Mouse (Mus musculus) intestine, embryonic 16.5 days (tissue): ENCODE results near the gene Pcdh9. TPM values are rescaled to one million over a fixed set of nuclear protein-coding genes. Genes with fewer than 3 reads are reported as not detected.

Experiments
- ATAC-seq: fragments of 200-750 bp; cut with Nextera tagmentation; 2 replicates; pipeline ENCODE4 v1.8.0; 2017; ENCODE audit warnings: moderate TSS enrichment, moderate library complexity
- H3K27ac ChIP-seq: fragments of 300-500 bp; sonication (generic); 2 replicates; pipeline ENCODE4 v1.5.1; 2014; ENCODE audit warnings: mild to moderate bottlenecking, low read length
- H3K27me3 ChIP-seq: fragments of 300-500 bp; sonication (generic); replicated peaks from 2 replicates; pipeline ENCODE4 v1.6.1; 2014; ENCODE audit warnings: low read length, control low read depth, mixed read lengths; ENCODE audit not compliant: control insufficient read depth, insufficient read depth
- H3K36me3 ChIP-seq: fragments of 300-500 bp; sonication (generic); 2 replicates; pipeline ENCODE4 v1.6.1; 2014; ENCODE audit warnings: low read length, control low read depth; ENCODE audit not compliant: control insufficient read depth, insufficient read depth
- H3K4me1 ChIP-seq: fragments of 300-500 bp; sonication (generic); 2 replicates; pipeline ENCODE4 v1.6.1; 2014; ENCODE audit warnings: low read length, control low read depth, mixed read lengths; ENCODE audit not compliant: control insufficient read depth, insufficient read depth
- H3K4me2 ChIP-seq: fragments of 300-500 bp; sonication (generic); 2 replicates; pipeline ENCODE4 v1.6.1; 2014; ENCODE audit warnings: low read depth, low read length, control low read depth
- H3K4me3 ChIP-seq: fragments of 300-500 bp; sonication (generic); 2 replicates; pipeline ENCODE4 v1.5.1; 2014; ENCODE audit warnings: mild to moderate bottlenecking, low read length
- H3K9ac ChIP-seq: fragments of 300-500 bp; sonication (generic); 2 replicates; pipeline ENCODE4 v1.6.1; 2014; ENCODE audit warnings: low read depth, low read length
- H3K9me3 ChIP-seq: fragments of 300-500 bp; sonication (generic); 2 replicates; pipeline ENCODE4 v1.6.1; 2016; ENCODE audit warnings: low read length, control low read depth; ENCODE audit not compliant: control insufficient read depth
- WGBS: fragments of 180-500 bp; shearing (Covaris S2); extraction: QIAGEN DNeasy Blood & Tissue Kit; methylation state at CpG from one replicate; pipeline ENCODE4 v1.1.7; 2014; 5-methylcytosine and 5-hydroxymethylcytosine counted together
- polyA plus RNA-seq: library from polyadenylated mRNA; unstranded; fragments of >200 nt; fragmentation: Nextera tagmentation; extraction: Ambion mirVana; gene quantifications from 2 replicates; pipeline ENCODE4 v1.2.1, GENCODE M21; 2015

The Pcdh9 gene
- polyA plus RNA-seq, 1 experiment from 2014 or later, result 14.6 TPM

GRCm38 (mm10) chr14:93463360-93463892 lies 427.1 kb downstream of the Pcdh9 start:
- no peak overlapping the region for H3K27ac ChIP-seq
- no peak overlapping the region for H3K9ac ChIP-seq
- no peaks in the 10 kb centered on the region for H3K36me3 ChIP-seq
- no peaks in the 10 kb centered on the region for H3K9me3 ChIP-seq
- no peak overlapping the region for H3K4me3 ChIP-seq
- no peak overlapping the region for H3K4me2 ChIP-seq
- ATAC-seq, result no peak
- H3K27me3 ChIP-seq, result no peaks in the 10 kb centered on the region
- H3K4me1 ChIP-seq, result no peaks in the 10 kb centered on the region
- 83% methylated on average over 4 of the region's 4 CpGs for WGBS

DNA sequence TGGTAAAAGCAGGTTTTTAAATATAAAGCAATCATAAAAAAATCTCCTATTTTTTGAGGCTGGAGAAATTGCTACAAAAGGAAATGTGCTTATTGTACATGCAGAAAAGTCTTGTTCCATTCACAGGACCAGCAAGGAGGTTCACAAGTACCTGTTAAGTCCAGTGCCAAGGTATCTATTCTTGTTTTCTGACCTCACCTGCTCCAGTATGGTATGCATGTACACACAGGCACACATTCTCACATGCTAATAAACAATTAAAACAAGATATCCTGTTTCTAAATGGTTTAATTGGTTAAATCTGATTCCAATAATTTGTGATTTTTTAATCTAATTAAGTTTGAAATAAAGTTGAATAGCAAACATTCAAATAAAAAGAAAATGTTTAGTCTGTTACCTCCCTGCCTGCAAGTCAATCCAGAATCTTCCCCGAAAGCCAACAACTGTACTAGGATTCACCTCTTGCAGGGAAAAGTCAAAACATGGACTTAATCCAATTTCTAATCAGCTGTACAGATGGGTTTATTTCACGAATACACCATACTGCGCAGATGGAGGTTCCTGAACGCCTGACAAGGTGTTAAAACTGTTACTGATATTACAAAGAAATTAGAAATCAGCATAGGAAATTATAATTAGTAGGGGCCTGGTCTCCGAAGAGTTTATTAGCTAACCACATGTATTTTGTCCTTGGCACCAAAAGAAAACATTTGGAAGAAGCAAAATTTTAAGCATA lies 439.4 kb downstream of the Pcdh9 start:
- H3K27ac ChIP-seq, result no peak overlapping the region
- no peaks in the 10 kb centered on the region for H3K9me3 ChIP-seq
- no peak for ATAC-seq
- H3K36me3 ChIP-seq, result no peaks in the 10 kb centered on the region
- no peaks in the 10 kb centered on the region for H3K4me1 ChIP-seq
- H3K27me3 ChIP-seq, result no peaks in the 10 kb centered on the region
- no peak overlapping the region for H3K4me3 ChIP-seq
- 83% methylated on average over 5 of the region's 5 CpGs for WGBS
- no peak overlapping the region for H3K4me2 ChIP-seq
- H3K9ac ChIP-seq, result no peak overlapping the region

DNA sequence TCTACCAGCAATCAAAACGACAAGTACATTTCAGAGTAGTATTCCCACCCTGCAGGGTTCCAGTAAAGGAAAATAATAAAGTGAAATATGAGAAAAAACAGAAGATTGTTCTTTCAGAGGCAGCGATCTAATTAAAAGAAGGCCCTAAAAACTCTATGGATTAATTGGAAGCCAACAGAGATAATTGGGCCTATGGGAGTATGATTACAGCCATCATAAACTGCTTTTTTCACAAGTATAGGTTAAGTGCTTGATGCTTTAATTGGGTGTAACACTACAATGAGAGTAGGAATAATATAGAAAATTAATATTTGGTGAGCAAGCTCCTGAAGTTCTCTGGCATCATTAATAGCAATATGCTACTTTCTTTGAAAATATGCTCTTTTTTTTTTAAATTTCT lies 448.6 kb downstream of the Pcdh9 start:
- H3K9ac ChIP-seq, result no peak overlapping the region
- 82% methylated on average over 2 of the region's 2 CpGs for WGBS
- ATAC-seq, result no peak
- H3K9me3 ChIP-seq, result no peaks in the 10 kb centered on the region
- no peak overlapping the region for H3K4me3 ChIP-seq
- H3K4me1 ChIP-seq, result no peaks in the 10 kb centered on the region
- H3K27ac ChIP-seq, result no peak overlapping the region
- H3K36me3 ChIP-seq, result no peaks in the 10 kb centered on the region
- no peaks in the 10 kb centered on the region for H3K27me3 ChIP-seq
- H3K4me2 ChIP-seq, result no peak overlapping the region

DNA sequence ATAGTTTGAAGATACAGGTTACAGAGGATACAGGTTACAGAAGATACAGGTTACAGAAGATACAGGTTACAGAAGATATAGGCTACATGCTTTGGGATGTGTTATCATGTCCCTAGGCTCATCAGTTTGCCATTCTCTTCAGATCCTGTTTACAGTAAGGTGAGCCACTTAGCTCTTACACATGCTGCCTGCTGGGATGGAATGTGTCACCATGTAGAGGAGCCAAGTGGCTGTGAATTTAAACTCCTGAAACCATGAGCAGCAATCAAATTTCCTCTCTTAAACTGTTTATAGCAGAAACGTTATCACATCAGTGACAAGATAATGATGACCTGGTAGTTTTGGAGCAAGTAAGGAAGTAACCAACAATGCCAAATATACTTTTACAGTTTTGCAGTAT lies 453.3 kb downstream of the Pcdh9 start:
- Histone ChIP-seq H3K27me3 (no peaks in the 10 kb centered on the region), H3K4me2 (no peak overlapping the region), H3K27ac (no peak overlapping the region), H3K4me1 (no peaks in the 10 kb centered on the region), H3K36me3 (no peaks in the 10 kb centered on the region), H3K4me3 (no peak overlapping the region), H3K9me3 (no peaks in the 10 kb centered on the region), H3K9ac (no peak overlapping the region)
- no peak for ATAC-seq
- WGBS, result 44% methylated on average over 1 of the region's 1 CpGs

- Histone ChIP-seq H3K27ac (no peak overlapping the region), H3K27me3 (no peaks in the 10 kb centered on the region), H3K4me2 (no peak overlapping the region), H3K9me3 (no peaks in the 10 kb centered on the region), H3K4me3 (no peak overlapping the region), H3K4me1 (no peaks in the 10 kb centered on the region), H3K9ac (no peak overlapping the region), H3K36me3 (no peaks in the 10 kb centered on the region)
- ATAC-seq, result no peak
- 51% methylated on average over 3 of the region's 3 CpGs for WGBS
Measured at GRCm38 (mm10) chr14:93416752-93417151, 473.7 kb downstream of the Pcdh9 start.

DNA sequence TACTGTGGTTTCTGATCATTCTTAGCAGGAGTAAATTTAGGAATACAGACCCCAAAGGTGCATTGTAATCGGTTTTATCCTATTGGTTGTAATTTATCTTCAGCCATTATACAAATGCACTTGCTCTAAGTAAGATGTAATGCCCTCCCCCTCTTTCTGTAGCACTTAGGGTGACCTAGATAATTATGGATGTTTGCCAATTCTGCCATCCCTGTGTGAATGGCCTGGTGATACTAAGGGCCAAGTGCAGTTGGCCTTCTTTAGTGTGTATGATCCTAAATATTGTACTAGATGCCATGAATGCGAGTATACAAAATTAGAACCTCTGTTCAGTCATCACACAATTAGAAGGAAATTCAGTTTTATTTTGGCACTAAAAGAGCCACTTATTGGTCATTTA lies 475.0 kb downstream of the Pcdh9 start:
- no peaks in the 10 kb centered on the region for H3K36me3 ChIP-seq
- WGBS, result 84% methylated on average over 2 of the region's 2 CpGs
- no peak overlapping the region for H3K4me3 ChIP-seq
- no peak overlapping the region for H3K4me2 ChIP-seq
- ATAC-seq, result no peak
- H3K9ac ChIP-seq, result no peak overlapping the region
- no peaks in the 10 kb centered on the region for H3K9me3 ChIP-seq
- H3K27ac ChIP-seq, result no peak overlapping the region
- H3K27me3 ChIP-seq, result no peaks in the 10 kb centered on the region
- H3K4me1 ChIP-seq, result no peaks in the 10 kb centered on the region

GRCm38 (mm10) chr14:93409314-93409713 lies 481.2 kb downstream of the Pcdh9 start:
- Histone ChIP-seq H3K27me3 (no peaks in the 10 kb centered on the region), H3K36me3 (no peaks in the 10 kb centered on the region), H3K4me3 (no peak overlapping the region), H3K9ac (no peak overlapping the region), H3K27ac (no peak overlapping the region), H3K4me1 (no peaks in the 10 kb centered on the region), H3K4me2 (no peak overlapping the region), H3K9me3 (no peaks in the 10 kb centered on the region)
- WGBS, result 39% methylated on average over 1 of the region's 1 CpGs
- no peak for ATAC-seq

DNA sequence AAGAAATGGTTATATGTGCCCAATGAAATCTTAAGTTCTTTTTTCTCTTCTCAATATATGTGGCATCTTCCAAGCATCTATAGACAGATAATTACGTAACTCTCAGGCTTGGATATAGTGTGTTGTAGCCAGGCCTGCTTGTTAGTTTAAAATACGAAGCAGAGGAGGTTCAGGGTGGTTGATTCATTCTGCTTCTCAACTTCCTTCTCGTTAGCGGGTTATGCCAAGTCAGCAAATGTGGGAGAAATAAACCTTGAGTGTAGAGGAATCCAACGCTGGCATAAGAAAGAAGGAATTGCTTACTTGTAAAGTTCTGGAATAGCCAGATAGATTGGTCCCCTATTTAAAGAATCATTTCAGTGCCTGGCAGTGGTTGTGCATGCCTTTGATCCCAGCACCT lies 482.7 kb downstream of the Pcdh9 start:
- H3K27ac ChIP-seq, result no peak overlapping the region
- no peaks in the 10 kb centered on the region for H3K9me3 ChIP-seq
- no peak overlapping the region for H3K4me3 ChIP-seq
- no peak overlapping the region for H3K4me2 ChIP-seq
- no peaks in the 10 kb centered on the region for H3K4me1 ChIP-seq
- H3K36me3 ChIP-seq, result no peaks in the 10 kb centered on the region
- WGBS, result 89% methylated on average over 5 of the region's 5 CpGs
- ATAC-seq, result no peak
- H3K9ac ChIP-seq, result no peak overlapping the region
- no peaks in the 10 kb centered on the region for H3K27me3 ChIP-seq

GRCm38 (mm10) chr14:93385090-93385489 lies 505.4 kb downstream of the Pcdh9 start:
- H3K9ac ChIP-seq, result no peak overlapping the region
- no peak overlapping the region for H3K4me2 ChIP-seq
- no peak for ATAC-seq
- no peaks in the 10 kb centered on the region for H3K4me1 ChIP-seq
- no peaks in the 10 kb centered on the region for H3K9me3 ChIP-seq
- 73% methylated on average over 2 of the region's 2 CpGs for WGBS
- no peaks in the 10 kb centered on the region for H3K27me3 ChIP-seq
- H3K4me3 ChIP-seq, result no peak overlapping the region
- H3K27ac ChIP-seq, result no peak overlapping the region
- no peaks in the 10 kb centered on the region for H3K36me3 ChIP-seq

GRCm38 (mm10) chr14:93381163-93381562 lies 509.3 kb downstream of the Pcdh9 start:
- Histone ChIP-seq H3K27me3 (no peaks in the 10 kb centered on the region), H3K27ac (no peak overlapping the region), H3K9ac (no peak overlapping the region), H3K4me3 (no peak overlapping the region), H3K36me3 (no peaks in the 10 kb centered on the region), H3K4me2 (no peak overlapping the region), H3K4me1 (no peaks in the 10 kb centered on the region), H3K9me3 (no peaks in the 10 kb centered on the region)
- ATAC-seq, result no peak
- 44% methylated on average over 4 of the region's 4 CpGs for WGBS
